Mouse (Mus musculus) forebrain, embryonic 14.5 days (tissue): Measurements from ENCODE around the gene Cchcr1. TPM values are rescaled to one million over a fixed set of nuclear protein-coding genes. Genes with fewer than 3 reads are reported as not detected.

Experiments
- ATAC-seq: fragments of 200-750 bp; cut with Nextera tagmentation; 2 replicates; pipeline ENCODE4 v1.8.0; 2017; ENCODE audit warnings: mild to moderate bottlenecking, moderate library complexity
- DNase-seq: peaks from one replicate; pipeline ENCODE4 v3.0.0-alpha.2; 2015; ENCODE audit warnings: low spot score
- H3K27ac ChIP-seq: fragments of 300-500 bp; sonication (generic); 2 replicates; pipeline ENCODE4 v1.5.1; 2014; ENCODE audit warnings: low read depth, mild to moderate bottlenecking, control low read depth, low read length, moderate library complexity
- H3K27me3 ChIP-seq: fragments of 300-500 bp; sonication (generic); replicated peaks from 2 replicates; pipeline ENCODE4 v1.6.1; 2014; ENCODE audit warnings: low read length, control low read depth, mixed read lengths; ENCODE audit not compliant: control insufficient read depth, insufficient read depth
- H3K36me3 ChIP-seq: fragments of 300-500 bp; sonication (generic); 2 replicates; pipeline ENCODE4 v1.6.1; 2014; ENCODE audit warnings: low read length, control low read depth; ENCODE audit not compliant: control insufficient read depth, insufficient read depth
- H3K4me1 ChIP-seq: fragments of 300-500 bp; sonication (generic); 2 replicates; pipeline ENCODE4 v1.6.1; 2014; ENCODE audit warnings: antibody characterized with exemption, low read length, control low read depth; ENCODE audit not compliant: control insufficient read depth, insufficient read depth
- H3K4me2 ChIP-seq: fragments of 300-500 bp; sonication (generic); 2 replicates; pipeline ENCODE4 v1.6.1; 2014; ENCODE audit warnings: mild to moderate bottlenecking, control low read depth, low read length
- H3K4me3 ChIP-seq: fragments of 300-500 bp; sonication (generic); 2 replicates; pipeline ENCODE4 v1.5.1; 2014; ENCODE audit warnings: low read depth, low read length, control low read depth
- H3K9ac ChIP-seq: fragments of 300-500 bp; sonication (generic); 2 replicates; pipeline ENCODE4 v1.6.1; 2014; ENCODE audit warnings: mild to moderate bottlenecking, low read length, control low read depth, moderate library complexity
- H3K9me3 ChIP-seq: fragments of 300-500 bp; sonication (generic); replicated peaks from 2 replicates; pipeline ENCODE4 v1.6.1; 2016; ENCODE audit warnings: low read length, control low read depth, mixed read lengths; ENCODE audit not compliant: control insufficient read depth
- WGBS: fragments of 180-500 bp; shearing (Covaris S2); extraction: QIAGEN DNeasy Blood & Tissue Kit; methylation state at CpG from one replicate; pipeline ENCODE4 v1.1.7; 2014; 5-methylcytosine and 5-hydroxymethylcytosine counted together
- polyA plus RNA-seq: library from polyadenylated mRNA; unstranded; fragments of >200 nt; fragmentation: Nextera tagmentation; extraction: Ambion mirVana; gene quantifications from 2 replicates; pipeline ENCODE4 v1.2.1, GENCODE M21; 2014

Gene Cchcr1
- polyA plus RNA-seq, 1 experiment from 2014 or later: 4.7 TPM

DNA sequence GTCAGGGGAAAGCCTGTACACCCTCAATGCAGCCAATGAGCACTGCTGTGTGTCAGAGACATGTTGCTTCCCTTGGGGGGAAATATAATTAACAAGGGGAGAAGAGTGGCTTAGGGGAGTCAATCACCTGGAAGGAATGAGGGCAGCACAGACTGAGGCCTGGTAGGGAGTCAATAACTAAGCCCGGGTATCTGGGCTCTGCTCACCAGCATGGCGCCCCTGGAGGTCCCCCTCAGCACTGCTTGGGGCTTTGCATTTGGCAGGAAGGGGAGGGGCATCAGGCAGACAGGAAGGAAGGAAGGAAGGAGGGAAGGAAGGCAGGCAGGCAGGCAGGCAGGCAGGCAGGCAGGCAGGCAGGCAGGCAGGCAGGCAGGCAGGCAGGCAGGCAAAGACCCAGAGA, 30.6 kb downstream of the Cchcr1 start:
- no peaks in the 10 kb centered on the region for H3K9me3 ChIP-seq
- no peaks in the 10 kb centered on the region for H3K27me3 ChIP-seq
- 0 out of 2 replicates have a peak, but pooled peaks cover 5% of the 10 kb centered on the region for H3K4me1 ChIP-seq
- no peak overlapping the region for H3K4me2 ChIP-seq
- no peak for ATAC-seq
- no peak overlapping the region for H3K4me3 ChIP-seq
- no peak for DNase-seq
- 26% methylated on average over 2 of the region's 2 CpGs for WGBS
- H3K9ac ChIP-seq: no peak overlapping the region
- H3K36me3 ChIP-seq: no peaks in the 10 kb centered on the region
- H3K27ac ChIP-seq: no peak overlapping the region

DNA sequence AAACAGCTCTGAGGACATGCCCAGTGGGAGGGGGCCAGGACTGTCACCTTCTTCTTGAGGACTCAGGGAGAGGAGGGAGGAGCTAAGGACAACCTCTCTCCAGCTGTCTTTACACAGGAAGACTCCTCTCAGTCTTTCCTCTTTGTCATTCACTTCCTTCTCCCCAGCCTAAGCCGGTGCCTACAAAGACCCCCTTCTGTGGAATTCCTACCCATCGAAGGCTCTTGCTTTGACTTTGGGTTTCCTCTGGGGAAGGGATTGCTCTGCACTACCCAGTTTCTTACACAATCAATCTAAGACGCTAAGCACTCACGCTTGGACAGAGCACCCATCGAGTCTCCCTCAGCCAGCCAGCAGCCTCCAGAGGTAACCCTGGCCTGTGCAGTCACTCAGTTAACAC, 31.7 kb downstream of the Cchcr1 start:
- Histone ChIP-seq H3K9ac (no peak overlapping the region), H3K4me2 (no peak overlapping the region), H3K36me3 (no peaks in the 10 kb centered on the region), H3K27me3 (no peaks in the 10 kb centered on the region), H3K4me1 (0 out of 2 replicates have a peak, but pooled peaks cover 3% of the 10 kb centered on the region), H3K9me3 (no peaks in the 10 kb centered on the region), H3K27ac (no peak overlapping the region), H3K4me3 (no peak overlapping the region)
- WGBS: 20% methylated on average over 5 of the region's 5 CpGs
- no peak for DNase-seq
- ATAC-seq: no peak

DNA sequence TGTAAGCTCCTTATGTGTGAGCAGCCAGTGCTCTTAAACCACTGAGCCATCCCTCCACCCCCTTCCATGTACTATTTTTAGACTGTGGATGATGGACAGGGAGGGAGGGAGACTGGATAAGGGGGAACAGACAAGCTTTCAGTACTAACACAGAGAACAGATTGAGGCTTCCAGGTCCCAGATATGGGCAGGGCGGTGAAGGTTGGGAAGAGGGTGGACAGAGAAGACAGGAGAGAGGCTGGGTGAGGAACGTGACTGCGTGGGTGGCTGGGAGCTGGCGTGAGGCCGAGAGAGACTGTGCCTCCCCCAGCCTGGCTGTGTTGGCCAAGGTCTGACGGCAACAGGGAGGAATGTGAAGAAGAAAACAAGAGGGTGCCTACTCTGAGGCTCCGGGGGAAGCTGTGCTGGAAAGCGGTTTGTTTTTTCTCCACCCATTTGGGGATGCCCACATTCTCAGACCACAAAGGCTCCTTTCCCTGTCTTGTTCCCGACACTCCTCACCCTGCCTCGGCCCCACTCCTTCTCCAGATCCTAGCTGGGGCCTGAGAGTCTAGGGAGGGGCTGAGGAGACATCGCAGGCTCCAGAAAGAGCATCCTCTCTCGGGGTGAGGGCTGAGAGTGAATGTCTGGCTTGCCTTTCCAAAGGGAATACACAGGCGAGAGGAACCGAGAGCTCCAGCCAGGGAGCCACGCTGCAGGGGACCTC, 32.7 kb downstream of the Cchcr1 start:
- WGBS: 45% methylated on average over 15 of the region's 15 CpGs
- peak; percentile 31 for DNase-seq
- H3K9ac ChIP-seq: no peak overlapping the region
- no peak overlapping the region for H3K4me3 ChIP-seq
- H3K9me3 ChIP-seq: no peaks in the 10 kb centered on the region
- ATAC-seq: peak; percentile 52; the same call in 1 of the 2 replicates
- H3K27ac ChIP-seq: 0 out of 2 replicates have a peak overlapping the region, but pooled peaks have one; percentile 27
- H3K36me3 ChIP-seq: no peaks in the 10 kb centered on the region
- no peaks in the 10 kb centered on the region for H3K27me3 ChIP-seq
- H3K4me2 ChIP-seq: 0 out of 2 replicates have a peak overlapping the region, but pooled peaks have one; percentile 2
- 0 out of 2 replicates have a peak, but pooled peaks cover 3% of the 10 kb centered on the region for H3K4me1 ChIP-seq

DNA sequence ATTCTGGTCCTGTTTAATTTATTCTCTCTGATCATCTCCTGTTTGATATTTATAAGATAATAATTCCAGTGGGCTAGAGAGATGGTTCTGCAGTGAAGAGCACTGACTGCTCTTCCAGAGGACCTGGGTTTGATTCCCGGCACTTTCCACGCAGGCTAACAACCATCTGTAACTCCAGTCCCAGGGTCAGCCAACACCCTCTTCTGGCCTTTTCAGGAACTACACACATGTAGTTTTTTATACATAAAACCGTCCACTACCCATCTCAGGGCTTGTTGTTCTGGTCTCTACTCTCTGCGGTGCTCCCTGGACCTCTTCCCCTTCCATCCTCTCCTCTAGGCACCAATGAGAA, 33.2 kb downstream of the Cchcr1 start:
- Histone ChIP-seq H3K4me2 (no peak overlapping the region), H3K36me3 (no peaks in the 10 kb centered on the region), H3K27me3 (no peaks in the 10 kb centered on the region), H3K4me1 (0 out of 2 replicates have a peak, but pooled peaks cover 3% of the 10 kb centered on the region), H3K4me3 (no peak overlapping the region), H3K9me3 (no peaks in the 10 kb centered on the region), H3K27ac (no peak overlapping the region), H3K9ac (no peak overlapping the region)
- ATAC-seq (no peak), DNase-seq (no peak)
- 95% methylated on average over 4 of the region's 4 CpGs for WGBS

DNA sequence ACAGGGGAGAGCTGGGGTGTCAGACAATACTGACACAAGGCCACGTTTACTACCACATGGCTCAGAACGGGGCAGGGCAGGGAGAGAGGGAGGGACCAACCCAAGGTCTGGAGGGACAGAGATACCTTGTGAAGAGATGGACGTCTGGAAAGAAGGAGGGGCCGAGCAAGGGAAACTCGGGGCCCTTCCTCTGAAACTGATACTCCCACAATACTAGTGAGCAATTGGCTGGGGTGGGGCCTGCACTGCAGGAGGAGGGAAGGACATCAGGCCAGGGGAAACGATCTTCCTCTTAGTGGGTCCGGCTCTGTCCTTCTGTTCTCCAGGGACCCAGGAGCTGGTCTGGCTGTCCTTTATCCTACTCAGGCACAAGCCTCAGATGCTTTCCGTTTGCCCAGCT, 34.0 kb downstream of the Cchcr1 start:
- DNase-seq (no peak), ATAC-seq (no peak)
- no peak overlapping the region for H3K4me3 ChIP-seq
- no peak overlapping the region for H3K4me2 ChIP-seq
- WGBS: 56% methylated on average over 8 of the region's 8 CpGs
- no peaks in the 10 kb centered on the region for H3K27me3 ChIP-seq
- H3K36me3 ChIP-seq: no peaks in the 10 kb centered on the region
- H3K9ac ChIP-seq: no peak overlapping the region
- H3K4me1 ChIP-seq: 0 out of 2 replicates have a peak, but pooled peaks cover 3% of the 10 kb centered on the region
- no peak overlapping the region for H3K27ac ChIP-seq
- no peaks in the 10 kb centered on the region for H3K9me3 ChIP-seq

DNA sequence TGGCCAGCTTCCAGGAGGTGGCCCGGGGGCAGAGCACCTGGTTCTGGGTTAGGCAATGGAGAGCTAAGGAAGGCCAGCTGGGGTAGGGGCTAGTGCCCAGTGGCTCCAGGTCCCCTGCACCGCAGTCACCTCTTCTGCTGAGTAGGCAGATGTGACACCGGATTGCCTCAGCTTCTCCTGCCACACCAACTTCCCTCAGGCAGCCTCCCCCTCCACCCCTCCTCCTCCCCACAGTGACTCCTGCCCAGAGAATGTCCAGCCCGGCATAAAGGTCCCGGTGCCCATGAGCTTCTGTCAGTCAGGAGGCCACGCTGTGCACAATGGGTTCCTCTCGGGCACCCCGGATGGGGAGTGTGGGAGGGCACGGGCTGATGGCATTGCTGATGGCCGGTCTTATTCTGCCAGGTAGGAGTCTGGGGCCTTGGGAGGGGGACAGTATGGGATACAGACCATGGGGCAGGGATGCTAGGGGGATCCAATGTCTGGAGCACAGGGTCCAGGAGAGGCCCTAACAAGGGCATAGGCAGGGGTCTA, 35.0 kb downstream of the Cchcr1 start, which contains the start of gene Cdsn:
Gene Cdsn (plus strand): TSS at position 248 of the 534 bp plus-strand sequence.
- H3K4me2 ChIP-seq: no peak within 1 kb of the TSS
- H3K36me3 ChIP-seq: no peaks in the 10 kb centered on the region
- H3K9me3 ChIP-seq: no peaks in the 10 kb centered on the region
- H3K27ac ChIP-seq: no peak within 1 kb of the TSS
- no peaks in the 10 kb centered on the region for H3K27me3 ChIP-seq
- ATAC-seq (no peak), DNase-seq (no peak)
- no peak within 1 kb of the TSS for H3K4me3 ChIP-seq
- H3K4me1 ChIP-seq: 0 out of 2 replicates have a peak, but pooled peaks cover 3% of the 10 kb centered on the region
- WGBS: 83% methylated on average over 10 of the region's 10 CpGs
- no peak within 1 kb of the TSS for H3K9ac ChIP-seq

DNA sequence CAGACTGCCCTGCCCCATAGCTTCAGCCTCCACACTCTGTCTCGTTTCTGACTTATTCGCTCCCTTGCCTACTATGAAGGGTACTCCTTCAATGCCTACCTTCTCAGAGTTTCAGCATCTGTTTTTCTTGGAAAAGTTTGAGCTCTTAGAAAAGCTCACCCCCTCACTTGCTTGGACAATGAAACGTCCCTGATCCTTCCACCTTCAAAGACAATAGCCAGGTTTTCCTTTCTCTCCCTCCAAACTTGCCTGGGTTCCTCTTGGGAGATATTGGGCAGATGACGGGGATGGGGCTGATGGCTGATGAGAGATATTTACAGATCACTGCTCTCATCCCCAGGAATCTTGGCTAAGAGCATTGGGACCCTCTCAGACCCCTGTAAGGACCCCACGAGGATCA, 37.4 kb downstream of the Cchcr1 start:
- no peak overlapping the region for H3K9ac ChIP-seq
- 0 out of 2 replicates have a peak, but pooled peaks cover 3% of the 10 kb centered on the region for H3K4me1 ChIP-seq
- 79% methylated on average over 5 of the region's 5 CpGs for WGBS
- no peaks in the 10 kb centered on the region for H3K36me3 ChIP-seq
- H3K4me2 ChIP-seq: no peak overlapping the region
- DNase-seq (no peak), ATAC-seq (no peak)
- H3K9me3 ChIP-seq: no peaks in the 10 kb centered on the region
- H3K27ac ChIP-seq: no peak overlapping the region
- no peak overlapping the region for H3K4me3 ChIP-seq
- no peaks in the 10 kb centered on the region for H3K27me3 ChIP-seq

DNA sequence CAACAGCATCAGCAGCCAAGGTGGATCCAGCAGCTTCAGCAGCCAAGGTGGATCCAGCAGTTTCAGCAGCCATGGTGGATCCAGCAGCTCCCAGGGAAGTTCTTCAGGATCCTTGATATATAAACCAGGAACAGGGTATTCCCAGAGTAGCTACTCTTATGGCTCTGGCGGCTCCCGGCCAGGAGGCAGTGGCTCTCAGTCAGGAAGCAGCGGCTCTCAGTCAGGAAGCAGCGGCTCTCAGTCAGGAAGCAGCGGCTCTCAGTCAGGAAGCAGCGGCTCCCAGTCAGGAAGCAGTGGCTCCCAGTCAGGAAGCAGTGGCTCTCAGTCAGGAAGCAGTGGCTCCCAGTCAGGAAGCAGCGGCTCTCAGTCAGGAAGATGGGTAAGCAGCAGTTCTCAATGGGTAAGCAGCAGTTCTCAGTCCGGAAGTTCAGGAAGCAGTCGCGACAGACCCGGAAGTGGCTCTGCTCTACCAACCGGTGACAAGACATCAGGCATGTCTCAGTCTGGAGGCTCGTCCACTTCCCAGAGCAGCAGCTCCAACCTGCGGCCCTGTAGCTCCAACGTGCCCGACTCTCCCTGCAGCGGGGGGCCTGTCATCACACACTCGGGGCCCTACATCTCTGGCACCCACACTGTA, 38.0 kb downstream of the Cchcr1 start:
- H3K27ac ChIP-seq: no peak overlapping the region
- no peak overlapping the region for H3K4me3 ChIP-seq
- H3K4me1 ChIP-seq: no peaks in the 10 kb centered on the region
- H3K9me3 ChIP-seq: no peaks in the 10 kb centered on the region
- 93% methylated on average over 17 of the region's 18 CpGs for WGBS
- H3K36me3 ChIP-seq: no peaks in the 10 kb centered on the region
- H3K4me2 ChIP-seq: no peak overlapping the region
- H3K27me3 ChIP-seq: no peaks in the 10 kb centered on the region
- ATAC-seq (no peak), DNase-seq (no peak)
- H3K9ac ChIP-seq: no peak overlapping the region
